Mouse (Mus musculus) E14TG2a.4 (cell line): ENCODE measurements at regions not wholly inside any gene's neighbourhood (a gene's known extent, or its start where the extent isn't known, plus 50 kb on each side); places are given as distances from the start of the nearest gene placed in this dataset.
"Not testable (repeated sequence)": the region's sequence is repeated elsewhere in the genome, so short reads cannot be mapped to it uniquely, and the experiment has no call there.

Experiments used
- CTCF ChIP-seq: conservative IDR thresholded peaks from 2 replicates; pipeline ENCODE4 v1.5.1; 2014; ENCODE audit warnings: low read length
- NANOG ChIP-seq: IDR thresholded peaks from 2 replicates; pipeline ENCODE4 v1.6.1; 2014; ENCODE audit warnings: borderline replicate concordance, low read length, mixed read lengths
- POU5F1 ChIP-seq: IDR thresholded peaks from 2 replicates; pipeline ENCODE4 v1.6.1; 2014; ENCODE audit warnings: low read length, borderline replicate concordance

DNA sequence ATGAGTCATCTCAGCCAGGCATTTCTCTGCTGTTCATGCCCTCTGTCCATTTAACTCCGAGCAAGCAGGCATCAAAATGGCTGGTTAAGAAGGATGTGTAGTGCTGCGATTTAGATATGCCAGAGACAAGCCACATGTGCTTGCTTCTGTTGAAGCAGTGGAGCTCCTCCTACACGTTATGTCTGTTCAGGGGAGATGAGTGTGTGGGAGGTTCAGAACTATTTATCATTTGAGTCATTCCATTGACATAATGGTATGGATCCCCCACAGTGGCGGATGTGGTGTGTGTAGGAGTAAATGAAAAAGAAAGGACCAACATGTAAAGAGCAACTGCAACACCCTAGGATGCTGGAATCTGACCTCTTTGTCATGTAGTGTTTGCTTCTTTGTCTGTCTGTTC is 517.6 kb downstream of the Dad1 start:
- TF ChIP-seq CTCF, NANOG, POU5F1: not testable (repeated sequence)
